Mouse (Mus musculus): ENCODE data around the gene Fndc3b. TPM values are rescaled to one million over a fixed set of nuclear protein-coding genes. Genes with fewer than 3 reads are reported as not detected.

Fndc3b gene
- polyA plus RNA-seq, 1 experiment: 23.7 TPM

- Histone ChIP-seq H3K4me3 (ENCODE audit: insufficient read depth, poor library complexity, severe bottlenecking) (no peak overlapping the region), H3K79me2 (ENCODE audit: control insufficient read depth, insufficient read depth) (peaks cover 97% of the 10 kb centered on the region), H3K36me3 (ENCODE audit: control insufficient read depth, insufficient read depth) (peaks cover 15% of the 10 kb centered on the region), H3K27me3 (ENCODE audit: control insufficient read depth, insufficient read depth, insufficient read length) (no peaks in the 10 kb centered on the region), H3ac (ENCODE audit: control insufficient read depth, insufficient read length, low read depth) (no peak overlapping the region), H3K79me3 (ENCODE audit: low read depth) (peaks cover 47% of the 10 kb centered on the region)
- TF ChIP-seq MYOG (IDR thresholded peaks at IDR 0.05; ENCODE audit: control insufficient read depth, extremely low read depth, insufficient read length) (no peak), FOSL1 (IDR thresholded peaks at IDR 0.05; ENCODE audit: insufficient read depth, low read length, poor library complexity, severe bottlenecking) (no peak), CTCF (IDR thresholded peaks at IDR 0.05; ENCODE audit: control insufficient read depth, insufficient read depth, insufficient read length) (no peak), CEBPB (IDR thresholded peaks at IDR 0.05; ENCODE audit: low read depth) (no peak), MAX (IDR thresholded peaks at IDR 0.05) (no peak), MYOD1 (IDR thresholded peaks at IDR 0.05; ENCODE audit: control insufficient read depth, insufficient read length, low read depth) (no peak), USF1 (IDR thresholded peaks at IDR 0.05; ENCODE audit: low read depth) (no peak)
Measured at GRCm38 (mm10) chr3:27610089-27610488, 101.0 kb downstream of the Fndc3b start.

DNA sequence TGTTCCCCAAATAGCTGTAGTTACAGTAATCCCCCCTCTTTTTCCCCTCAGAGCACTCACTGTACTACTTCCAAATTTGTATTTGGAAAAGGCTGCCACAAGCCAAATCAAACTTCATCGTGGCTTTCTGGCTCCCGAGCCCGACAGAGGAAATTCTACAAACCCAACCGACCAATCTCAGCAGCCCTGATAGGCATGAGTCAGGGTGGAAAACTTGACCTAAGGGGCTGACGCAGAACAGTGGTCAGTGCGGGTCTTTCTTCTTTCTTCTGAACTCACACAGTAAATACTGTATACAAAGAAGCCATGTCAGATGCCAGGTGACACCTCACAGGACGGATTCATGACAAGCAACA lies 103.3 kb downstream of the Fndc3b start:
- Histone ChIP-seq H3K79me2 (ENCODE audit: control insufficient read depth, insufficient read depth) (peaks cover 95% of the 10 kb centered on the region), H3K36me3 (ENCODE audit: control insufficient read depth, insufficient read depth) (peaks cover 2% of the 10 kb centered on the region), H3K4me3 (ENCODE audit: insufficient read depth, poor library complexity, severe bottlenecking) (peak overlapping the region; percentile 6), H3K79me3 (ENCODE audit: low read depth) (peaks cover 40% of the 10 kb centered on the region), H3K27me3 (ENCODE audit: control insufficient read depth, insufficient read depth, insufficient read length) (no peaks in the 10 kb centered on the region), H3ac (ENCODE audit: control insufficient read depth, insufficient read length, low read depth) (no peak overlapping the region)
- peak; percentile 74 for TF ChIP-seq FOSL1 (IDR thresholded peaks at IDR 0.05; ENCODE audit: insufficient read depth, low read length, poor library complexity, severe bottlenecking)
- no peak for TF ChIP-seq MYOD1 (IDR thresholded peaks at IDR 0.05; ENCODE audit: control insufficient read depth, insufficient read length, low read depth)
- no peak for TF ChIP-seq CEBPB (IDR thresholded peaks at IDR 0.05; ENCODE audit: low read depth)

DNA sequence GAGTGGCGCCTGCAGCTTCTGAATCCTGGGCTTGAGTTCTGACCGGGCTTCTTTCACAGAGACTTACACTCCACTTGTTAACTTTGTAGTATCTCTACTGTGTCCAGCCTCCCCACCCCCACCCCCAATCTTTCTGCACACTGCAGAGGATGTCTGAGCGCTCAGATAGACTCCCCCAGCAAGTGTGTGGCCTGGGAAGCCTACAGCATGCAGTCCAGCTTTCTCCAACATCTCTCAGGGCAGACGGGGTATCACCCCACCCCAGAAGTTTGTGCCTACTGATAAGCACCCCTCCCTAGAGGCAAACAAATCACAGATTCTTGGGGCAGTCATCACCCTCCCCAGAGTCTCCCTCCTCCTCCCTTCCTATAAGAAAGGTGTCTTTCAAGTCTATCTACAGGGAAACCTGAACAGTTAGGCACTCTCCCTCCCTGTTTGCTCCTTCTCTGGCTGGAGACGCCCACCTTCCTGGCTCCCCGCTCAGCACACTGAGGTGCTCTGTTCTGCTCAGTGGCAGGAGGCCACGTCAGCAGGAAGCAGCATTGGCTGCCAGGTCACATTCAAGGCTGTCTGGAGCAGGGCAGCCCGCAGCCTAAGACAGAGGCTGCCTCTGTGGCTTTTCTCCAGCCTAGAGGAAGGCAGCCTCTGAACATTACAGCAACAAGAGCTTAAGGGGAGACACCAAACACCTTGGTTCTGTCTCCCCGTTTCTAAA lies 103.9 kb downstream of the Fndc3b start:
- peaks cover 41% of the 10 kb centered on the region for H3K79me3 ChIP-seq (ENCODE audit: low read depth)
- peak overlapping the region; percentile 6 for H3K4me3 ChIP-seq (ENCODE audit: insufficient read depth, poor library complexity, severe bottlenecking)
- TF ChIP-seq MYOD1 (IDR thresholded peaks at IDR 0.05; ENCODE audit: control insufficient read depth, insufficient read length, low read depth): no peak
- TF ChIP-seq FOSL1 (IDR thresholded peaks at IDR 0.05; ENCODE audit: insufficient read depth, low read length, poor library complexity, severe bottlenecking): no peak
- no peak for TF ChIP-seq MAX (IDR thresholded peaks at IDR 0.05)
- no peak for TF ChIP-seq CTCF (IDR thresholded peaks at IDR 0.05; ENCODE audit: control insufficient read depth, insufficient read depth, insufficient read length)
- TF ChIP-seq CEBPB (IDR thresholded peaks at IDR 0.05; ENCODE audit: low read depth): no peak
- TF ChIP-seq MYOG (IDR thresholded peaks at IDR 0.05; ENCODE audit: control insufficient read depth, extremely low read depth, insufficient read length): no peak
- no peak for TF ChIP-seq USF1 (IDR thresholded peaks at IDR 0.05; ENCODE audit: low read depth)
- no peaks in the 10 kb centered on the region for H3K27me3 ChIP-seq (ENCODE audit: control insufficient read depth, insufficient read depth, insufficient read length)
- peak overlapping the region; percentile 57 for H3ac ChIP-seq (ENCODE audit: control insufficient read depth, insufficient read length, low read depth)
- H3K79me2 ChIP-seq (ENCODE audit: control insufficient read depth, insufficient read depth): peaks cover 95% of the 10 kb centered on the region
- peaks cover 2% of the 10 kb centered on the region for H3K36me3 ChIP-seq (ENCODE audit: control insufficient read depth, insufficient read depth)

- Histone ChIP-seq H3K4me3 (ENCODE audit: insufficient read depth, poor library complexity, severe bottlenecking) (no peak overlapping the region), H3K79me2 (ENCODE audit: control insufficient read depth, insufficient read depth) (peaks cover 95% of the 10 kb centered on the region), H3K27me3 (ENCODE audit: control insufficient read depth, insufficient read depth, insufficient read length) (no peaks in the 10 kb centered on the region), H3K79me3 (ENCODE audit: low read depth) (peaks cover 44% of the 10 kb centered on the region), H3K36me3 (ENCODE audit: control insufficient read depth, insufficient read depth) (peaks cover 2% of the 10 kb centered on the region), H3ac (ENCODE audit: control insufficient read depth, insufficient read length, low read depth) (no peak overlapping the region)
- TF ChIP-seq CEBPB (IDR thresholded peaks at IDR 0.05; ENCODE audit: low read depth): no peak
- no peak for TF ChIP-seq MYOD1 (IDR thresholded peaks at IDR 0.05; ENCODE audit: control insufficient read depth, insufficient read length, low read depth)
- TF ChIP-seq MAX (IDR thresholded peaks at IDR 0.05): no peak
- TF ChIP-seq FOSL1 (IDR thresholded peaks at IDR 0.05; ENCODE audit: insufficient read depth, low read length, poor library complexity, severe bottlenecking): no peak
- TF ChIP-seq CTCF (IDR thresholded peaks at IDR 0.05; ENCODE audit: control insufficient read depth, insufficient read depth, insufficient read length): no peak
- no peak for TF ChIP-seq MYOG (IDR thresholded peaks at IDR 0.05; ENCODE audit: control insufficient read depth, extremely low read depth, insufficient read length)
- no peak for TF ChIP-seq USF1 (IDR thresholded peaks at IDR 0.05; ENCODE audit: low read depth)
Measured at GRCm38 (mm10) chr3:27606626-27607025, 104.5 kb downstream of the Fndc3b start.

GRCm38 (mm10) chr3:27605613-27606012 lies 105.5 kb downstream of the Fndc3b start:
- no peak overlapping the region for H3K4me3 ChIP-seq (ENCODE audit: insufficient read depth, poor library complexity, severe bottlenecking)
- H3K79me2 ChIP-seq (ENCODE audit: control insufficient read depth, insufficient read depth): peaks cover 96% of the 10 kb centered on the region
- H3K27me3 ChIP-seq (ENCODE audit: control insufficient read depth, insufficient read depth, insufficient read length): no peaks in the 10 kb centered on the region
- peaks cover 4% of the 10 kb centered on the region for H3K36me3 ChIP-seq (ENCODE audit: control insufficient read depth, insufficient read depth)
- no peak for TF ChIP-seq CTCF (IDR thresholded peaks at IDR 0.05; ENCODE audit: control insufficient read depth, insufficient read depth, insufficient read length)
- no peak for TF ChIP-seq MYOG (IDR thresholded peaks at IDR 0.05; ENCODE audit: control insufficient read depth, extremely low read depth, insufficient read length)
- TF ChIP-seq FOSL1 (IDR thresholded peaks at IDR 0.05; ENCODE audit: insufficient read depth, low read length, poor library complexity, severe bottlenecking): no peak
- TF ChIP-seq USF1 (IDR thresholded peaks at IDR 0.05; ENCODE audit: low read depth): no peak
- no peak for TF ChIP-seq CEBPB (IDR thresholded peaks at IDR 0.05; ENCODE audit: low read depth)
- no peak for TF ChIP-seq MYOD1 (IDR thresholded peaks at IDR 0.05; ENCODE audit: control insufficient read depth, insufficient read length, low read depth)
- H3ac ChIP-seq (ENCODE audit: control insufficient read depth, insufficient read length, low read depth): no peak overlapping the region
- H3K79me3 ChIP-seq (ENCODE audit: low read depth): peaks cover 49% of the 10 kb centered on the region

DNA sequence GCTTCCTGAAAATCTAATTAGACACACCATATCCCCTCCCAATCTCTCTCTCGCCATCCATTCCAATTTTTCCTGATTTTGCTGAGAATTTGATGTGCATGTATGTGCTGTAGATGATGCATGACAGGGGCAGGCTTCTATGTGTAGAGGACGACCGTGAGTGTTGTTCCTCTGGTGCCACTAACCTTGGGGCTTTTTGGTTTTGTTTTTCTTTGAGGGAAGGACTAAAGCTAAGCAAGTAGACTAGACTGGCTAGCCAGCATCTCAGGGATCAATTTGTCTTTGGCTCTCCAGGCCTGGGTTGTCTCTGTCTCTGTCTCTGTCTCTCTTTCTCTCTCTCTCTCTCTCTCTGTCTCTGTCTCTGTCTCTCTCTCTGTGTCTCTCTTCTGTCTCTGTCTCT lies 106.0 kb downstream of the Fndc3b start:
- no peak for TF ChIP-seq MAX (IDR thresholded peaks at IDR 0.05)
- no peak for TF ChIP-seq CEBPB (IDR thresholded peaks at IDR 0.05; ENCODE audit: low read depth)
- no peak for TF ChIP-seq FOSL1 (IDR thresholded peaks at IDR 0.05; ENCODE audit: insufficient read depth, low read length, poor library complexity, severe bottlenecking)
- no peak for TF ChIP-seq MYOG (IDR thresholded peaks at IDR 0.05; ENCODE audit: control insufficient read depth, extremely low read depth, insufficient read length)
- no peak for TF ChIP-seq USF1 (IDR thresholded peaks at IDR 0.05; ENCODE audit: low read depth)
- TF ChIP-seq CTCF (IDR thresholded peaks at IDR 0.05; ENCODE audit: control insufficient read depth, insufficient read depth, insufficient read length): no peak
- no peak for TF ChIP-seq MYOD1 (IDR thresholded peaks at IDR 0.05; ENCODE audit: control insufficient read depth, insufficient read length, low read depth)
- Histone ChIP-seq H3K79me3 (ENCODE audit: low read depth) (peaks cover 53% of the 10 kb centered on the region), H3K4me3 (ENCODE audit: insufficient read depth, poor library complexity, severe bottlenecking) (no peak overlapping the region), H3K27me3 (ENCODE audit: control insufficient read depth, insufficient read depth, insufficient read length) (no peaks in the 10 kb centered on the region), H3ac (ENCODE audit: control insufficient read depth, insufficient read length, low read depth) (no peak overlapping the region), H3K36me3 (ENCODE audit: control insufficient read depth, insufficient read depth) (peaks cover 5% of the 10 kb centered on the region), H3K79me2 (ENCODE audit: control insufficient read depth, insufficient read depth) (peaks cover 96% of the 10 kb centered on the region)

All from C2C12 (cell line).